Comparison of ENCODE assay signal across 8 mouse cellular contexts in genomic region chr7:37562505-37562904, GRCm38 (mm10).
DNase-seq lines count a peak whose midpoint lies in the region; ATAC-seq lines count a peak whose summit lies in the region.

No protein-coding gene starts in this region.

- no peak overlapping the region for H3K4me3 ChIP-seq in heart, embryonic 14.5 days (ENCODE audit: control insufficient read depth in 1 of 2, insufficient read depth in 1 of 2, low read depth in 1 of 2, low read length in 2 of 2)
- no peak overlapping the region for H3K4me3 ChIP-seq in heart, embryonic 10.5 days
- H3K4me3 ChIP-seq in forebrain, embryonic 15.5 days = no peak overlapping the region
- H3K4me3 ChIP-seq in midbrain, embryonic 12.5 days = no peak overlapping the region

- peaks cover 5 to 11% of the 10 kb centered on the region in 2 experiments; a peak in 2 of 4 replicates for H3K4me1 ChIP-seq in heart, embryonic 14.5 days (ENCODE audit: control insufficient read depth in 2 of 2, insufficient read depth in 2 of 2, low read length in 2 of 2)
- H3K4me1 ChIP-seq in heart, embryonic 10.5 days = peaks cover 11% of the 10 kb centered on the region
- H3K4me1 ChIP-seq in forebrain, embryonic 15.5 days = peaks cover 69% of the 10 kb centered on the region
- peaks cover 65% of the 10 kb centered on the region for H3K4me1 ChIP-seq in midbrain, embryonic 12.5 days

- ATAC-seq in heart, embryonic 14.5 days (ENCODE audit: insufficient number of reproducible peaks, insufficient read depth, low FRiP score, low read depth) = no peak
- ATAC-seq in forebrain, embryonic 15.5 days (replicated peaks) = 0 out of 2 replicates have a peak, but pooled peaks have one; percentile 44
- 0 out of 2 replicates have a peak, but pooled peaks have one; percentile 11 for ATAC-seq in midbrain, embryonic 12.5 days (ENCODE audit: low FRiP score, low read depth)
- no peak for ATAC-seq in erythroid progenitor cell, adult 5-6 weeks (replicated peaks; ENCODE audit: low FRiP score, poor library complexity, severe bottlenecking)

- no peak for DNase-seq in heart, embryonic 10.5 days (ENCODE audit: low spot score)
- peak; percentile 46 for DNase-seq in cerebellum, adult 9-11 months
- DNase-seq in left cerebral cortex, adult 11 months (ENCODE audit: low spot score) = no peak
- no peak for DNase-seq in thymus, postnatal 36 days

- no peaks in the 10 kb centered on the region for H3K27me3 ChIP-seq in heart, embryonic 14.5 days (ENCODE audit: control insufficient read depth, insufficient read depth, low read length)
- H3K27me3 ChIP-seq in heart, embryonic 10.5 days (ENCODE audit: insufficient read depth, poor library complexity, severe bottlenecking) = peaks cover 15% of the 10 kb centered on the region
- no peaks in the 10 kb centered on the region for H3K27me3 ChIP-seq in forebrain, embryonic 15.5 days
- 0 out of 2 replicates have a peak, but pooled peaks cover under 1% of the 10 kb centered on the region for H3K27me3 ChIP-seq in midbrain, embryonic 12.5 days

- H3K9ac ChIP-seq in heart, embryonic 14.5 days (ENCODE audit: low read length) = no peak overlapping the region
- no peak overlapping the region for H3K9ac ChIP-seq in forebrain, embryonic 15.5 days (replicated peaks)
- H3K9ac ChIP-seq in midbrain, embryonic 12.5 days (replicated peaks) = peak overlapping the region; percentile 8; the same call in 1 of the 2 replicates

- H3K4me2 ChIP-seq in heart, embryonic 14.5 days (ENCODE audit: low read length) = peak overlapping the region; percentile 58; the same call in 1 of the 2 replicates
- peak overlapping the region; percentile 37 for H3K4me2 ChIP-seq in forebrain, embryonic 15.5 days (replicated peaks)
- peak overlapping the region; percentile 39 for H3K4me2 ChIP-seq in midbrain, embryonic 12.5 days (replicated peaks)

- no peaks in the 10 kb centered on the region for H3K36me3 ChIP-seq in heart, embryonic 14.5 days (ENCODE audit: control insufficient read depth, insufficient read depth, low read length)
- no peaks in the 10 kb centered on the region for H3K36me3 ChIP-seq in heart, embryonic 10.5 days
- H3K36me3 ChIP-seq in forebrain, embryonic 15.5 days = no peaks in the 10 kb centered on the region
- no peaks in the 10 kb centered on the region for H3K36me3 ChIP-seq in midbrain, embryonic 12.5 days

- 66% methylated on average over 7 of the region's 7 CpGs for WGBS in heart, embryonic 14.5 days
- 71% methylated on average over 7 of the region's 7 CpGs for whole genome bisulfite sequencing in heart, embryonic 10.5 days
- WGBS in forebrain, embryonic 15.5 days = 21% methylated on average over 7 of the region's 7 CpGs
- WGBS in midbrain, embryonic 12.5 days = 23% methylated on average over 7 of the region's 7 CpGs

- no peaks in the 10 kb centered on the region for H3K9me3 ChIP-seq in heart, embryonic 14.5 days (ENCODE audit: control insufficient read depth, low read length)
- no peaks in the 10 kb centered on the region for H3K9me3 ChIP-seq in heart, embryonic 10.5 days
- H3K9me3 ChIP-seq in forebrain, embryonic 15.5 days = no peaks in the 10 kb centered on the region
- H3K9me3 ChIP-seq in midbrain, embryonic 12.5 days = no peaks in the 10 kb centered on the region

- no peak overlapping the region for H3K27ac ChIP-seq in heart, embryonic 14.5 days (replicated peaks in 1 of 2; ENCODE audit: control insufficient read depth in 1 of 2, insufficient read depth in 1 of 2, low read depth in 2 of 2, low read length in 2 of 2)
- H3K27ac ChIP-seq in heart, embryonic 10.5 days = no peak overlapping the region
- H3K27ac ChIP-seq in forebrain, embryonic 15.5 days (replicated peaks) = peak overlapping the region; percentile 35; the same call in 1 of the 2 replicates
- H3K27ac ChIP-seq in midbrain, embryonic 12.5 days (replicated peaks) = peak overlapping the region; percentile 82

Comparison
In these comparisons a context has a peak if more than half of its experiments do, and no peak if none do; other contexts are left out.
1. ATAC-seq: peak in forebrain, embryonic 15.5 days (single experiment) and midbrain, embryonic 12.5 days (single experiment); none in heart, embryonic 14.5 days (single experiment) and erythroid progenitor cell, adult 5-6 weeks (single experiment).
2. H3K27ac ChIP-seq: peak in forebrain, embryonic 15.5 days (single experiment) and midbrain, embryonic 12.5 days (single experiment); none in heart, embryonic 14.5 days (0 of 2) and heart, embryonic 10.5 days (single experiment).
3. Peak in every context shown above with its lines, with median percentiles within 50 percentile points of each other: H3K4me2 ChIP-seq.